Mouse (Mus musculus) lung, adult 2 months (tissue): ENCODE measurements around the gene Tmem63a. TPM values are rescaled to one million over a fixed set of nuclear protein-coding genes. Genes with fewer than 3 reads are reported as not detected.
A peak's percentile ranks its signal among the peaks of the same experiment; 100 is the strongest.

Source experiments
- DNase-seq: peaks from one replicate; pipeline ENCODE4 v3.0.0; 2022
- H3K4me1 ChIP-seq: fragments of 200-500 bp; 2 replicates; pipeline ENCODE4 v1.6.1; 2011; ENCODE audit warnings: low read length; ENCODE audit not compliant: control insufficient read depth, insufficient read depth
- H3K4me3 ChIP-seq: fragments of 200-500 bp; replicated peaks from 2 replicates; pipeline ENCODE3; 2011; ENCODE audit warnings: low read depth, mild to moderate bottlenecking, control low read depth, low read length; ENCODE audit errors: extremely low read depth
- CTCF ChIP-seq: fragments of 200-500 bp; IDR thresholded peaks from 2 replicates; pipeline ENCODE4 v1.5.1; 2011; ENCODE audit warnings: mild to moderate bottlenecking, low read length, control low read depth; ENCODE audit not compliant: insufficient read depth
- POLR2A ChIP-seq: fragments of 200-500 bp; IDR thresholded peaks from 2 replicates; pipeline ENCODE4 v1.6.1; 2011; ENCODE audit warnings: low read depth, mild to moderate bottlenecking, control low read depth, low read length, borderline replicate concordance; ENCODE audit errors: extremely low read depth
- WGBS: fragments of 180-500 bp; shearing (Covaris S2); methylation state at CpG from one replicate; pipeline ENCODE4 v1.1.7; 2018; 5-methylcytosine and 5-hydroxymethylcytosine counted together
- polyA plus RNA-seq: library from polyadenylated mRNA; depleted of rRNA; stranded (reverse); fragments of >200 nt; gene quantifications from 2 replicates; pipeline ENCODE4 v1.2.3, GENCODE M21; 2012

Gene Tmem63a
- polyA plus RNA-seq, 1 experiment = 81.7 TPM

GRCm38 (mm10) chr1:181001621-181002020, 59.5 kb downstream of the Tmem63a start:
- Histone ChIP-seq H3K4me3 (no peak overlapping the region), H3K4me1 (0 out of 2 replicates have a peak, but pooled peaks cover 2% of the 10 kb centered on the region)
- no peak for DNase-seq
- TF ChIP-seq CTCF (no peak), POLR2A (no peak)
- 91% methylated on average over 3 of the region's 3 CpGs for WGBS

- no peak for DNase-seq
- no peak for TF ChIP-seq CTCF
- no peak for TF ChIP-seq POLR2A
- 93% methylated on average over 2 of the region's 2 CpGs for WGBS
- H3K4me3 ChIP-seq = no peak overlapping the region
- H3K4me1 ChIP-seq = peaks cover 6% of the 10 kb centered on the region; the same call in 1 of the 2 replicates
These were observed 61.6 kb downstream of the Tmem63a start for GRCm38 (mm10) chr1:181003790-181004189.

- no peak for DNase-seq
- Histone ChIP-seq H3K4me1 (peaks cover 12% of the 10 kb centered on the region), H3K4me3 (no peak overlapping the region)
- WGBS = 78% methylated on average over 8 of the region's 8 CpGs
- no peak for TF ChIP-seq CTCF
- TF ChIP-seq POLR2A = no peak
These were observed 63.2 kb downstream of the Tmem63a start for GRCm38 (mm10) chr1:181005331-181005730.

- H3K4me1 ChIP-seq = peaks cover 18% of the 10 kb centered on the region
- DNase-seq = no peak
- TF ChIP-seq POLR2A = no peak
- TF ChIP-seq CTCF = no peak
- H3K4me3 ChIP-seq = no peak overlapping the region
- 88% methylated on average over 6 of the region's 6 CpGs for WGBS
These were observed 65.7 kb downstream of the Tmem63a start for GRCm38 (mm10) chr1:181007831-181008230.

- 87% methylated on average over 2 of the region's 2 CpGs for WGBS
- TF ChIP-seq CTCF (no peak), POLR2A (no peak)
- Histone ChIP-seq H3K4me1 (peaks cover 18% of the 10 kb centered on the region), H3K4me3 (no peak overlapping the region)
- peak; percentile 50 for DNase-seq
These were observed 66.1 kb downstream of the Tmem63a start for GRCm38 (mm10) chr1:181008266-181008665.

- WGBS = 80% methylated on average over 4 of the region's 4 CpGs
- Histone ChIP-seq H3K4me1 (peaks cover 16% of the 10 kb centered on the region), H3K4me3 (no peak overlapping the region)
- TF ChIP-seq CTCF (no peak), POLR2A (no peak)
- DNase-seq = no peak
These were observed 67.0 kb downstream of the Tmem63a start for GRCm38 (mm10) chr1:181009011-181009590.

GRCm38 (mm10) chr1:181009754-181010153, 67.6 kb downstream of the Tmem63a start:
- TF ChIP-seq CTCF (no peak), POLR2A (no peak)
- peaks cover 22% of the 10 kb centered on the region for H3K4me1 ChIP-seq
- DNase-seq = peak; percentile 40
- no peak overlapping the region for H3K4me3 ChIP-seq
- 16% methylated on average over 3 of the region's 3 CpGs for WGBS

GRCm38 (mm10) chr1:181010171-181010932, 68.2 kb downstream of the Tmem63a start:
- TF ChIP-seq POLR2A = no peak
- TF ChIP-seq CTCF = no peak
- no peak for DNase-seq
- 46% methylated on average over 4 of the region's 4 CpGs for WGBS
- H3K4me1 ChIP-seq = peaks cover 28% of the 10 kb centered on the region
- no peak overlapping the region for H3K4me3 ChIP-seq

GRCm38 (mm10) chr1:181011601-181012000, 69.5 kb downstream of the Tmem63a start:
- Histone ChIP-seq H3K4me1 (peaks cover 36% of the 10 kb centered on the region), H3K4me3 (no peak overlapping the region)
- DNase-seq = no peak
- no peak for TF ChIP-seq POLR2A
- TF ChIP-seq CTCF = no peak
- 71% methylated on average over 5 of the region's 5 CpGs for WGBS

GRCm38 (mm10) chr1:181012416-181012815, 70.3 kb downstream of the Tmem63a start:
- peaks cover 36% of the 10 kb centered on the region for H3K4me1 ChIP-seq
- 77% methylated on average over 3 of the region's 3 CpGs for WGBS
- no peak overlapping the region for H3K4me3 ChIP-seq
- TF ChIP-seq CTCF (no peak), POLR2A (no peak)
- DNase-seq = no peak
